Mouse (Mus musculus) hindbrain, embryonic 13.5 days (tissue): ENCODE measurements at regions not wholly inside any gene's neighbourhood (a gene's known extent, or its start where the extent isn't known, plus 50 kb on each side); places are given as distances from the start of the nearest gene placed in this dataset.

Source experiments
- ATAC-seq: fragments of 200-750 bp; cut with Nextera tagmentation; 2 replicates; pipeline ENCODE4 v1.8.0; 2017; ENCODE audit warnings: moderate TSS enrichment; ENCODE audit not compliant: low FRiP score
- H3K27ac ChIP-seq: fragments of 300-500 bp; sonication (generic); 2 replicates; pipeline ENCODE4 v1.5.1; 2015; ENCODE audit warnings: inconsistent platforms, mild to moderate bottlenecking, moderate library complexity
- H3K27me3 ChIP-seq: fragments of 300-500 bp; sonication (generic); 2 replicates; pipeline ENCODE4 v1.6.1; 2015; ENCODE audit warnings: mild to moderate bottlenecking, inconsistent platforms
- H3K36me3 ChIP-seq: fragments of 300-500 bp; sonication (generic); 2 replicates; pipeline ENCODE4 v1.6.1; 2015; ENCODE audit warnings: mild to moderate bottlenecking, inconsistent platforms
- H3K4me1 ChIP-seq: fragments of 300-500 bp; sonication (generic); replicated peaks from 2 replicates; pipeline ENCODE4 v1.6.1; 2015; ENCODE audit warnings: inconsistent platforms
- H3K4me2 ChIP-seq: fragments of 300-500 bp; sonication (generic); 2 replicates; pipeline ENCODE4 v1.6.1; 2015; ENCODE audit warnings: inconsistent platforms, mild to moderate bottlenecking, moderate library complexity
- H3K4me3 ChIP-seq: fragments of 300-500 bp; sonication (generic); 2 replicates; pipeline ENCODE4 v1.5.1; 2015; ENCODE audit warnings: mild to moderate bottlenecking, inconsistent platforms
- H3K9ac ChIP-seq: fragments of 300-500 bp; sonication (generic); 2 replicates; pipeline ENCODE4 v1.6.1; 2015; ENCODE audit warnings: mild to moderate bottlenecking, inconsistent platforms
- H3K9me3 ChIP-seq: fragments of 300-500 bp; sonication (generic); 2 replicates; pipeline ENCODE4 v1.6.1; 2016; ENCODE audit warnings: inconsistent platforms
- WGBS: fragments of 180-500 bp; shearing (Covaris S2); methylation state at CpG from one replicate; pipeline ENCODE4 v1.1.7; 2015; 5-methylcytosine and 5-hydroxymethylcytosine counted together

DNA sequence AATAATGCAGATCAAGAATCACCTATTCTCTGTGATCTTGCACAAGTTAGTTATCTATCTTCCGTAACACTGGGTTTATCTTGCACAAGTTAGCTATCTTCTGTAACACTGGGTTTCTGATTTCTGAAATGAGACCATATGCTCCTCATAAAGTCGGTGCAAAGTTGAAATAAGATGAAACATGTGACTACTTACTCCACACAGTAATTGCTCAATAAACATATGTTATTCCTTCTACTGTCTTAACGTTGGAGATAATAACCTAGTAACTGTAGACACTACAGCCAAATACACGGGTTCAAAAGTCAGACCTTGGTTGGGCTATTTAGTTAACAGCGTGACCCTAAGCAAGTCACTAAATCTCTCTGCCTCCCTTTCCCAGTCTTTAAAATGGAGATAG is 65.8 kb upstream of the Atp11b start:
- no peaks in the 10 kb centered on the region for H3K4me1 ChIP-seq
- 85% methylated on average over 5 of the region's 5 CpGs for WGBS

GRCm38 (mm10) chr3:35688781-35689180 is 65.1 kb upstream of the Atp11b start:
- Histone ChIP-seq H3K27me3 (no peaks in the 10 kb centered on the region), H3K4me1 (no peaks in the 10 kb centered on the region), H3K4me3 (no peak overlapping the region), H3K36me3 (no peaks in the 10 kb centered on the region), H3K27ac (no peak overlapping the region), H3K9me3 (no peaks in the 10 kb centered on the region), H3K9ac (no peak overlapping the region), H3K4me2 (no peak overlapping the region)
- peak; percentile 83 for ATAC-seq
- WGBS = 32% methylated on average over 4 of the region's 4 CpGs

More for the DNA sequence above, 65.8 kb upstream of the Atp11b start:
- no peak overlapping the region for H3K4me3 ChIP-seq
- H3K9me3 ChIP-seq = no peaks in the 10 kb centered on the region
- no peak for ATAC-seq
- no peak overlapping the region for H3K9ac ChIP-seq
- H3K27me3 ChIP-seq = no peaks in the 10 kb centered on the region
- no peak overlapping the region for H3K4me2 ChIP-seq
- no peak overlapping the region for H3K27ac ChIP-seq
- no peaks in the 10 kb centered on the region for H3K36me3 ChIP-seq

DNA sequence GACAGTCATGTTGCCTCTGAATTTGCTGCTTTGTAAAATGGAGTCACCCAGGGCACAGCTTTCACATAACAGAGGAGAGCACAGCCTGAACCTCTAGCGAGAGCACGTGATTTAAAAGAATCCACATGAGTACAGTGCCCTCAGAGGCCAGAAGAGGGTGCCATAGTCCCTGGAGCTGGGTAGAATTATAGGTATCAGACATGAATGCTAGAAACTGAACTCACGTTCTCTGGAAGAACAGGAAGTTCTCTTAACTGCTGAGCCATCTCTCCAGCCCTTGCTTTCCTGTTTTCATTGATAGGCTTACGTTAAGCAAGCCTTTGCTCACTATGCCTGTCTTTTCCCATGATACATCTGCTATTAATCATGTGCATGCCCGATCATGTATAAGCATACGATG is 60.9 kb upstream of the Atp11b start:
- 59% methylated on average over 6 of the region's 6 CpGs for WGBS

GRCm38 (mm10) chr3:35693551-35693950 is 60.4 kb upstream of the Atp11b start:
- WGBS = 88% methylated on average over 12 of the region's 12 CpGs
- ATAC-seq = no peak
- H3K4me1 ChIP-seq = no peaks in the 10 kb centered on the region
- H3K36me3 ChIP-seq = no peaks in the 10 kb centered on the region
- no peaks in the 10 kb centered on the region for H3K27me3 ChIP-seq
- no peak overlapping the region for H3K9ac ChIP-seq
- H3K4me3 ChIP-seq = no peak overlapping the region
- H3K27ac ChIP-seq = no peak overlapping the region
- H3K4me2 ChIP-seq = no peak overlapping the region
- no peaks in the 10 kb centered on the region for H3K9me3 ChIP-seq

More for the DNA sequence above, 60.9 kb upstream of the Atp11b start:
- Histone ChIP-seq H3K4me3 (no peak overlapping the region), H3K4me2 (no peak overlapping the region), H3K9me3 (no peaks in the 10 kb centered on the region), H3K27me3 (no peaks in the 10 kb centered on the region), H3K9ac (no peak overlapping the region), H3K36me3 (no peaks in the 10 kb centered on the region), H3K27ac (no peak overlapping the region), H3K4me1 (no peaks in the 10 kb centered on the region)
- ATAC-seq = no peak

DNA sequence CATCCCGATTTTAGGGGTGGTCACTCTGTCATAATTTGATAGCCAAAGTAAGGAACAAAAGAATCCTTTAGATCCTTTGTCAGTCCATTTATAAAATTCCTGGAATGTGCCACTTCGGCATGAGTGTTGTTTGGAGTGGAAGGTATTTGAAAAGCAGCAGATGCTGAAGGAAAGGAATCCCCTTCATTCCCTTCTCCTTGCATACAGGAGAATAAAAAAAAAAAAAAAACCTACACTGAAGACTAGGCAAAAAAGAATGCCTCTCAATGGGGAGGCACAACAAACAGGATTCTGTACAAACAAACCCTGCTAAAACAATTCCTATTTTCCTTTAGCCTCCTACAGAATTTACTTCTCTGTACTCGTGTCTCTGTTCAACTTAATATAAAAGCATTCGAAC is 59.7 kb upstream of the Atp11b start:
- H3K4me3 ChIP-seq = no peak overlapping the region
- H3K9me3 ChIP-seq = no peaks in the 10 kb centered on the region
- H3K36me3 ChIP-seq = no peaks in the 10 kb centered on the region
- H3K9ac ChIP-seq = no peak overlapping the region
- H3K27me3 ChIP-seq = no peaks in the 10 kb centered on the region
- WGBS = 74% methylated on average over 4 of the region's 4 CpGs
- no peak overlapping the region for H3K27ac ChIP-seq
- no peak for ATAC-seq
- no peaks in the 10 kb centered on the region for H3K4me1 ChIP-seq
- no peak overlapping the region for H3K4me2 ChIP-seq

DNA sequence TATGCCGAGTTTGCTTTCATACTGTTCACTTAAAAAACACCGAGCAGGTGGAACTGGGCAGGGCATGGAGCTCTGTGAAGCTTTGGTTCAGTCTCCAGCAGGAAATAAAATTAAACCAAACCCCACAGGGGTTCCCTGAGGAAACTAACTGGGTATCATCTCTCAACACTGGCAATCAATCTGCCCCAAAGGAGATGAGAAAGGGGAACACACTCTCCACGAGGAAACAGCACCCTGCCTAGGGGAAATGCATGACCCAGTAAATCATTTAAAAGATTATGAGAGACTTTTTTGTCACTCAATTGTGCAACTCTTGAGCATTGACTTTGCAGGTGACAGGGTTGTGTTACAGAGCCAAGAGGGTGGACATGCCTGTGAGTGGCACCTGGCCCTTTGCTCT is 58.0 kb upstream of the Atp11b start:
- Histone ChIP-seq H3K36me3 (no peaks in the 10 kb centered on the region), H3K27ac (no peak overlapping the region), H3K4me1 (no peaks in the 10 kb centered on the region), H3K27me3 (no peaks in the 10 kb centered on the region), H3K9me3 (no peaks in the 10 kb centered on the region), H3K9ac (no peak overlapping the region), H3K4me3 (no peak overlapping the region), H3K4me2 (no peak overlapping the region)
- WGBS = 70% methylated on average over 3 of the region's 3 CpGs
- ATAC-seq = no peak

DNA sequence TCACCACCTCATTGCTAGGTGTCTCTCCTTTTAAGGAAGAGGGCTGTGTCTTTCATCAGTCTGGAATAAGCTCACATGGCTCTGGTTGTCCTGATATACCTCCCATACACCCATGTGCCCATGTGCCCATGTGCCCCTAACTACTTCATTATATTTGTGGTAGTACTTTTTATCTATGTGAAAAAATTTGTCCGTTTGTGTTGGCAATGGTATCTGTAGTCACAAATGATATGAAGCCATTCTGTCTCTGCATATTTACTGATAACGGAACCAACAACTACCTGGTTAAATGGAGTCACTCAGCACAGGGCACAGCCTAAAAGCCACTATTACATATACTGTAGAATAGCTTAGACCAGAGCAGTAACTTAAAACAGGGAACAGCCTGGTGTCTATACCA is 54.6 kb upstream of the Atp11b start:
- Histone ChIP-seq H3K36me3 (no peaks in the 10 kb centered on the region), H3K4me1 (no peaks in the 10 kb centered on the region), H3K9ac (no peak overlapping the region), H3K4me3 (no peak overlapping the region), H3K9me3 (no peaks in the 10 kb centered on the region), H3K27me3 (no peaks in the 10 kb centered on the region), H3K27ac (no peak overlapping the region), H3K4me2 (no peak overlapping the region)
- WGBS = 91% methylated on average over 2 of the region's 2 CpGs
- ATAC-seq = no peak

- no peak overlapping the region for H3K9ac ChIP-seq
- H3K36me3 ChIP-seq = no peaks in the 10 kb centered on the region
- no peaks in the 10 kb centered on the region for H3K9me3 ChIP-seq
- H3K27ac ChIP-seq = no peak overlapping the region
- no peaks in the 10 kb centered on the region for H3K27me3 ChIP-seq
- no peak for ATAC-seq
- H3K4me1 ChIP-seq = no peaks in the 10 kb centered on the region
- H3K4me3 ChIP-seq = no peak overlapping the region
- no peak overlapping the region for H3K4me2 ChIP-seq
These were observed 53.9 kb upstream of the Atp11b start for GRCm38 (mm10) chr3:35699979-35700378.

GRCm38 (mm10) chr3:35703528-35704327 is 50.2 kb upstream of the Atp11b start:
- 69% methylated on average over 8 of the region's 8 CpGs for WGBS
- Histone ChIP-seq H3K27me3 (no peaks in the 10 kb centered on the region), H3K4me2 (no peak overlapping the region), H3K36me3 (no peaks in the 10 kb centered on the region), H3K9me3 (no peaks in the 10 kb centered on the region), H3K27ac (no peak overlapping the region), H3K9ac (no peak overlapping the region), H3K4me3 (no peak overlapping the region), H3K4me1 (no peaks in the 10 kb centered on the region)
- ATAC-seq = no peak
